Mouse (Mus musculus) liver, embryonic 14.5 days (tissue): ENCODE data around the gene Rag2.

Experiments
- CTCF ChIP-seq: IDR thresholded peaks from 2 replicates; pipeline ENCODE4 v1.5.1; 2016; ENCODE audit warnings: antibody characterized with exemption, low read depth, control low read depth
- EP300 ChIP-seq: IDR thresholded peaks from 2 replicates; pipeline ENCODE4 v1.6.1; 2016; ENCODE audit warnings: antibody characterized with exemption, low read depth

DNA sequence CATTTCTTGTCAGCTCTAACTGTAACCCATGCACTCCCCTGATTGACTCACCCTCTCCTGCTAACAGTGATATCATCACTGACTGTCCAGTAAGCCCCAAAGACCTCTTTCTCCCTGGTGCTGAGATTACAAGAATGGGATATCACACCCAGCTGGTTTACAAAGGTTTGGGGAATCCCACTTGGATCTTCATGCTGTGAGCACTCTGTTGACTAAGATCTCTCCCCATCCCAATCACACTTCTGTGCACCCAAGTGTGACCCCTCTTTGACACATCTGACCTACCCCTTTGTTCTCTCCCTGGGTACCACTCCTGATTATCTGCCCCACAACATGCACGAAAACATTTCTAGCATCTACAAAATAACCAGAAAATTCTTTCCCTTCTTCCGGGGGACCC, 23.8 kb downstream of the Rag2 start:
- TF ChIP-seq CTCF, result no peak
- no peak for TF ChIP-seq EP300
